Mouse (Mus musculus) brain, embryonic 14.5 days (tissue): ENCODE data around the gene Shank3.

Experiments used
- CTCF ChIP-seq: fragments of 200-500 bp; IDR thresholded peaks from 2 replicates; pipeline ENCODE4 v1.5.1; 2012; ENCODE audit warnings: inconsistent platforms, mild to moderate bottlenecking, moderate library complexity, borderline replicate concordance; ENCODE audit not compliant: insufficient read depth, insufficient read length; ENCODE audit errors: extremely low read depth
- POLR2A ChIP-seq: fragments of 200-500 bp; IDR thresholded peaks from 2 replicates; pipeline ENCODE4 v1.6.1; 2012; ENCODE audit warnings: mild to moderate bottlenecking, inconsistent platforms, borderline replicate concordance; ENCODE audit not compliant: poor library complexity, insufficient read depth, insufficient read length, severe bottlenecking; ENCODE audit errors: extremely low read depth

DNA sequence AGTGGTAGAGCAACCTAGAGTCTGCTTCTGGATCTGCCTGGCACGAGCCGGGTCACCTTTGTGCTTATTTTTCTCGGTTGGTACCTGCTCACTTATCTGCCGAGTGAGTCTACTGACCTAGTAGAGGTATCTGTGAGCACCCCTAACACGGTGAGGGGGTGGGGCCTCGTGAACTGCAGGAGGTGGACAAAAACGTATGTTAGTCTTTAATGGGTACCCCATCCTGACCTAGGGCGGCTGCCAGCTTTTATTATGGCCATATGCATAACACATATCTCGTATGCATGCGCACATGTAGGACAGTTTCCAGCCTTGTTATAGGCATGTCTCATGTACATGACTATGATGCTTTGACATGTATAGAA, 34.4 kb downstream of the Shank3 start:
- TF ChIP-seq CTCF (no peak), POLR2A (no peak)
